ENCODE assay signal across 8 mouse cellular contexts in genomic region chr17:35919060-35919715, GRCm38 (mm10). TPM values are rescaled to one million over a fixed set of nuclear protein-coding genes. Genes with fewer than 3 reads are reported as not detected.
DNase-seq lines count a peak whose midpoint lies in the region; ATAC-seq and TF ChIP-seq lines count a peak whose summit lies in the region.

No protein-coding gene starts in this region.

- peak; percentile 87 for TF ChIP-seq EP300 in heart, adult 2 months (IDR thresholded peaks at IDR 0.05; ENCODE audit: insufficient read depth, low read depth, low read length)

- peak overlapping the region; percentile 72 for H3K4me3 ChIP-seq in embryonic facial prominence, embryonic 13.5 days
- H3K4me3 ChIP-seq in heart, adult 2 months = peak overlapping the region; percentile 79
- peak overlapping the region; percentile 79 for H3K4me3 ChIP-seq in limb, embryonic 13.5 days
- H3K4me3 ChIP-seq in midbrain, embryonic 16.5 days (ENCODE audit: low read depth, low read length) = peak overlapping the region; percentile 66

- peaks cover 15% of the 10 kb centered on the region for H3K36me3 ChIP-seq in embryonic facial prominence, embryonic 13.5 days
- H3K36me3 ChIP-seq in heart, adult 2 months (ENCODE audit: control insufficient read depth, insufficient read depth, low read length) = peaks cover 11% of the 10 kb centered on the region
- peaks cover 25% of the 10 kb centered on the region for H3K36me3 ChIP-seq in limb, embryonic 13.5 days
- H3K36me3 ChIP-seq in midbrain, embryonic 16.5 days (ENCODE audit: control insufficient read depth, insufficient read depth, low read length) = no peaks in the 10 kb centered on the region

- ATAC-seq in embryonic facial prominence, embryonic 13.5 days (ENCODE audit: insufficient number of reproducible peaks, insufficient read depth, low FRiP score, low TSS enrichment, low read depth) = no peak
- peak; percentile 50 for ATAC-seq in limb, embryonic 13.5 days (ENCODE audit: low FRiP score, low read depth)
- peak; percentile 46 for ATAC-seq in midbrain, embryonic 16.5 days

- DNase-seq in 3134 (ENCODE audit: extremely low read depth, insufficient read length, low spot score) = peak; percentile 82
- peak; percentile 94 to 96 for DNase-seq in adrenal gland, postnatal 36 days
- peak; percentile 92 to 96 for DNase-seq in heart, adult 2 months
- peak; percentile 96 to 98 for DNase-seq in kidney, adult 8-10 months
- DNase-seq in spleen, postnatal 10 days (ENCODE audit: low spot score in 2 of 2) = peak; percentile 90 to 98

- H3K4me2 ChIP-seq in embryonic facial prominence, embryonic 13.5 days = peak overlapping the region; percentile 93
- peak overlapping the region; percentile 95 for H3K4me2 ChIP-seq in limb, embryonic 13.5 days (replicated peaks)
- peak overlapping the region; percentile 93 for H3K4me2 ChIP-seq in midbrain, embryonic 16.5 days (ENCODE audit: low read length)

- peak; percentile 75 for TF ChIP-seq POLR2A in heart, adult 2 months (IDR thresholded peaks at IDR 0.05; ENCODE audit: insufficient read depth, low read depth, low read length)

- 14% methylated on average over 7 of the region's 7 CpGs for WGBS in embryonic facial prominence, embryonic 13.5 days
- 3% methylated on average over 7 of the region's 7 CpGs for WGBS in heart, adult 2 months
- WGBS in limb, embryonic 13.5 days = 19% methylated on average over 7 of the region's 7 CpGs
- 2% methylated on average over 7 of the region's 7 CpGs for WGBS in midbrain, embryonic 16.5 days

- no peak for TF ChIP-seq CTCF in heart, adult 2 months (IDR thresholded peaks at IDR 0.05)

- peak overlapping the region; percentile 97 for H3K9ac ChIP-seq in embryonic facial prominence, embryonic 13.5 days
- H3K9ac ChIP-seq in heart, adult 2 months (ENCODE audit: low read depth, low read length) = peak overlapping the region; percentile 64
- peak overlapping the region; percentile 95 for H3K9ac ChIP-seq in limb, embryonic 13.5 days
- H3K9ac ChIP-seq in midbrain, embryonic 16.5 days (ENCODE audit: low read depth, low read length) = peak overlapping the region; percentile 98

- H3K4me1 ChIP-seq in embryonic facial prominence, embryonic 13.5 days = peaks cover 26% of the 10 kb centered on the region
- H3K4me1 ChIP-seq in heart, adult 2 months (ENCODE audit: control insufficient read depth, insufficient read depth, low read length) = peaks cover 8% of the 10 kb centered on the region
- H3K4me1 ChIP-seq in limb, embryonic 13.5 days = peaks cover 32% of the 10 kb centered on the region
- H3K4me1 ChIP-seq in midbrain, embryonic 16.5 days (ENCODE audit: control insufficient read depth, insufficient read depth, low read length) = peaks cover 37% of the 10 kb centered on the region

- H3K9me3 ChIP-seq in embryonic facial prominence, embryonic 13.5 days = no peaks in the 10 kb centered on the region
- H3K9me3 ChIP-seq in limb, embryonic 13.5 days = no peaks in the 10 kb centered on the region
- H3K9me3 ChIP-seq in midbrain, embryonic 16.5 days (replicated peaks; ENCODE audit: control insufficient read depth, low read length, poor library complexity, severe bottlenecking) = no peaks in the 10 kb centered on the region

- intact Hi-C loops in heart, adult 2 months (cut with DNase I) = loop anchor here (2.0 kb wide), 1 partner anchor 60 kb away; the partner anchor contains the start of gene Gnl1

- H3K79me2 ChIP-seq in heart, adult 2 months (replicated peaks; ENCODE audit: control insufficient read depth, insufficient read depth, low read length) = no peaks in the 10 kb centered on the region

- peak overlapping the region; percentile 97 for H3K27ac ChIP-seq in embryonic facial prominence, embryonic 13.5 days
- H3K27ac ChIP-seq in heart, adult 2 months = peak overlapping the region; percentile 100
- peak overlapping the region; percentile 98 for H3K27ac ChIP-seq in limb, embryonic 13.5 days
- peak overlapping the region; percentile 99 for H3K27ac ChIP-seq in midbrain, embryonic 16.5 days (ENCODE audit: low read length)

- no peaks in the 10 kb centered on the region for H3K27me3 ChIP-seq in embryonic facial prominence, embryonic 13.5 days
- no peaks in the 10 kb centered on the region for H3K27me3 ChIP-seq in heart, adult 2 months (ENCODE audit: control insufficient read depth, insufficient read depth, low read length)
- H3K27me3 ChIP-seq in limb, embryonic 13.5 days = no peaks in the 10 kb centered on the region
- H3K27me3 ChIP-seq in midbrain, embryonic 16.5 days (ENCODE audit: control insufficient read depth, insufficient read depth, low read depth, low read length) = no peaks in the 10 kb centered on the region

RNA-seq across cellular contexts. Expression of gene Ppp1r10, which starts 3.0 kb away (rescaled TPM):
- 100 to 1,000 TPM in 1 of 2 experiments, 10 to 100 TPM in 1; 96.2 to 108 TPM for total RNA-seq in adrenal gland, postnatal 36 days (2021)
- polyA plus RNA-seq in embryonic facial prominence, embryonic 13.5 days (2015; fragmentation: Nextera tagmentation; extraction: Ambion mirVana) = 40.1 and 44.3 TPM in 2 replicates
- total RNA-seq in heart, adult 2 months (2021) = 10 to 100 TPM; 26.4 to 40.9 TPM
- polyA plus RNA-seq in heart, adult 2 months (2012; rRNA removed) = 18.1 and 18.7 TPM in 2 replicates
- polyA plus RNA-seq in limb, embryonic 13.5 days (2015; fragmentation: Nextera tagmentation; extraction: Ambion mirVana) = 42.4 and 43.7 TPM in 2 replicates
- polyA plus RNA-seq in midbrain, embryonic 16.5 days (2015; fragmentation: Nextera tagmentation; extraction: Ambion mirVana) = 38.9 and 43.0 TPM in 2 replicates

RNA-seq across cellular contexts. Expression of gene Mrps18b, which starts 3.0 kb away (rescaled TPM):
- 10 to 100 TPM; 92.6 to 97.8 TPM for total RNA-seq in adrenal gland, postnatal 36 days (2021)
- polyA plus RNA-seq in embryonic facial prominence, embryonic 13.5 days (2015; fragmentation: Nextera tagmentation; extraction: Ambion mirVana) = 60.2 and 69.9 TPM in 2 replicates
- total RNA-seq in heart, adult 2 months (2021) = 10 to 100 TPM; 50.9 to 56.2 TPM
- polyA plus RNA-seq in heart, adult 2 months (2012; rRNA removed) = 76.0 and 99.7 TPM in 2 replicates
- 67.1 and 67.5 TPM in 2 replicates for polyA plus RNA-seq in limb, embryonic 13.5 days (2015; fragmentation: Nextera tagmentation; extraction: Ambion mirVana)
- polyA plus RNA-seq in midbrain, embryonic 16.5 days (2015; fragmentation: Nextera tagmentation; extraction: Ambion mirVana) = 46.9 and 54.4 TPM in 2 replicates

RNA-seq across cellular contexts. Expression of gene Atat1, which starts 9.3 kb away (rescaled TPM):
- 10 to 100 TPM; 26.0 to 33.0 TPM for total RNA-seq in adrenal gland, postnatal 36 days (2021)
- 136 and 151 TPM in 2 replicates for polyA plus RNA-seq in embryonic facial prominence, embryonic 13.5 days (2015; fragmentation: Nextera tagmentation; extraction: Ambion mirVana)
- total RNA-seq in heart, adult 2 months (2021) = 1 to 10 TPM; 6.0 TPM
- polyA plus RNA-seq in heart, adult 2 months (2012; rRNA removed) = 22.0 and 24.3 TPM in 2 replicates
- polyA plus RNA-seq in limb, embryonic 13.5 days (2015; fragmentation: Nextera tagmentation; extraction: Ambion mirVana) = 128 and 139 TPM in 2 replicates
- polyA plus RNA-seq in midbrain, embryonic 16.5 days (2015; fragmentation: Nextera tagmentation; extraction: Ambion mirVana) = 455 and 465 TPM in 2 replicates

RNA-seq across cellular contexts. Expression of gene 2310061I04Rik, which starts 22.0 kb away (rescaled TPM):
- 10 to 100 TPM; 47.0 to 49.4 TPM for total RNA-seq in adrenal gland, postnatal 36 days (2021)
- 24.7 and 30.1 TPM in 2 replicates for polyA plus RNA-seq in embryonic facial prominence, embryonic 13.5 days (2015; fragmentation: Nextera tagmentation; extraction: Ambion mirVana)
- 100 to 1,000 TPM in 1 of 2 experiments, 10 to 100 TPM in 1; 99.4 to 116 TPM for total RNA-seq in heart, adult 2 months (2021)
- 164 and 176 TPM in 2 replicates for polyA plus RNA-seq in heart, adult 2 months (2012; rRNA removed)
- polyA plus RNA-seq in limb, embryonic 13.5 days (2015; fragmentation: Nextera tagmentation; extraction: Ambion mirVana) = 21.9 and 25.0 TPM in 2 replicates
- polyA plus RNA-seq in midbrain, embryonic 16.5 days (2015; fragmentation: Nextera tagmentation; extraction: Ambion mirVana) = 63.9 and 76.4 TPM in 2 replicates

RNA-seq across cellular contexts. Expression of gene Dhx16, which starts 39.6 kb away (rescaled TPM):
- total RNA-seq in adrenal gland, postnatal 36 days (2021) = 10 to 100 TPM; 37.5 to 40.8 TPM
- 40.9 and 53.5 TPM in 2 replicates for polyA plus RNA-seq in embryonic facial prominence, embryonic 13.5 days (2015; fragmentation: Nextera tagmentation; extraction: Ambion mirVana)
- total RNA-seq in heart, adult 2 months (2021) = 10 to 100 TPM; 19.3 to 20.3 TPM
- 27.7 and 38.0 TPM in 2 replicates for polyA plus RNA-seq in heart, adult 2 months (2012; rRNA removed)
- polyA plus RNA-seq in limb, embryonic 13.5 days (2015; fragmentation: Nextera tagmentation; extraction: Ambion mirVana) = 41.8 and 42.5 TPM in 2 replicates
- polyA plus RNA-seq in midbrain, embryonic 16.5 days (2015; fragmentation: Nextera tagmentation; extraction: Ambion mirVana) = 28.4 and 30.5 TPM in 2 replicates
